Mouse (Mus musculus): ENCODE measurements at regions not wholly inside any gene's neighbourhood (a gene's known extent, or its start where the extent isn't known, plus 50 kb on each side); places are given as distances from the start of the nearest gene placed in this dataset.
A peak's percentile ranks its signal among the peaks of the same experiment; 100 is the strongest.

GRCm38 (mm10) chr11:45643629-45644325 lies 208.1 kb upstream of the Clint1 start:
- DNase-seq (ENCODE audit: low read depth, low spot score): no peak

GRCm38 (mm10) chr11:45645815-45646214 lies 206.0 kb upstream of the Clint1 start:
- peak; percentile 73 for DNase-seq (ENCODE audit: low read depth, low spot score)

- DNase-seq (ENCODE audit: low read depth, low spot score): peak; percentile 39
Observed at GRCm38 (mm10) chr11:45647888-45648287, 204.0 kb upstream of the Clint1 start.

GRCm38 (mm10) chr11:45656260-45656659 lies 195.6 kb upstream of the Clint1 start:
- DNase-seq (ENCODE audit: low read depth, low spot score): no peak

GRCm38 (mm10) chr11:45670156-45670830 lies 181.6 kb upstream of the Clint1 start:
- no peak for DNase-seq (ENCODE audit: low read depth, low spot score)

GRCm38 (mm10) chr11:45678666-45679292 lies 173.1 kb upstream of the Clint1 start:
- DNase-seq (ENCODE audit: low read depth, low spot score): peak; percentile 61

GRCm38 (mm10) chr11:45679293-45679673 lies 172.6 kb upstream of the Clint1 start:
- DNase-seq (ENCODE audit: low read depth, low spot score): no peak

- DNase-seq (ENCODE audit: low read depth, low spot score): no peak
Observed at GRCm38 (mm10) chr11:45685571-45685970, 166.3 kb upstream of the Clint1 start.

GRCm38 (mm10) chr11:45693206-45693605 lies 158.6 kb upstream of the Clint1 start:
- no peak for DNase-seq (ENCODE audit: low read depth, low spot score)

- DNase-seq (ENCODE audit: low read depth, low spot score): no peak
Observed at GRCm38 (mm10) chr11:45701506-45701905, 150.3 kb upstream of the Clint1 start.

GRCm38 (mm10) chr11:45702916-45703315 lies 148.9 kb upstream of the Clint1 start:
- DNase-seq (ENCODE audit: low read depth, low spot score): no peak

GRCm38 (mm10) chr11:45704411-45704810 lies 147.4 kb upstream of the Clint1 start:
- DNase-seq (ENCODE audit: low read depth, low spot score): peak; percentile 54

- no peak for DNase-seq (ENCODE audit: low read depth, low spot score)
Observed at GRCm38 (mm10) chr11:45718630-45719029, 133.2 kb upstream of the Clint1 start.

- DNase-seq (ENCODE audit: low read depth, low spot score): peak; percentile 25
Observed at GRCm38 (mm10) chr11:45719821-45720220, 132.0 kb upstream of the Clint1 start.

- DNase-seq (ENCODE audit: low read depth, low spot score): peak; percentile 18
Observed at GRCm38 (mm10) chr11:45736561-45736960, 115.3 kb upstream of the Clint1 start.

GRCm38 (mm10) chr11:45738331-45738730 lies 113.5 kb upstream of the Clint1 start:
- peak; percentile 13 for DNase-seq (ENCODE audit: low read depth, low spot score)

- DNase-seq (ENCODE audit: low read depth, low spot score): peak; percentile 88
Observed at GRCm38 (mm10) chr11:45745941-45746340, 105.9 kb upstream of the Clint1 start.

- no peak for DNase-seq (ENCODE audit: low read depth, low spot score)
Observed at GRCm38 (mm10) chr11:45750249-45750648, 101.6 kb upstream of the Clint1 start.

- DNase-seq (ENCODE audit: low read depth, low spot score): peak; percentile 83
Observed at GRCm38 (mm10) chr11:45752237-45752636, 99.6 kb upstream of the Clint1 start.

GRCm38 (mm10) chr11:45752791-45753190 lies 99.1 kb upstream of the Clint1 start:
- no peak for DNase-seq (ENCODE audit: low read depth, low spot score)

GRCm38 (mm10) chr11:45767081-45767480 lies 84.8 kb upstream of the Clint1 start:
- DNase-seq (ENCODE audit: low read depth, low spot score): no peak

GRCm38 (mm10) chr11:45782435-45782834 lies 69.4 kb upstream of the Clint1 start:
- no peak for DNase-seq (ENCODE audit: low read depth, low spot score)

- no peak for DNase-seq (ENCODE audit: low read depth, low spot score)
Observed at GRCm38 (mm10) chr11:45785806-45786205, 66.0 kb upstream of the Clint1 start.

All from ZHBTc4 (cell line).